Mouse (Mus musculus) MEL (cell line): ENCODE results near the gene Hdgfl2. TPM values are rescaled to one million over a fixed set of nuclear protein-coding genes. Genes with fewer than 3 reads are reported as not detected.
A peak's percentile ranks its signal among the peaks of the same experiment; 100 is the strongest.

Experiments used
- DNase-seq: peaks from one replicate; pipeline ENCODE4 v3.0.0; 2011; ENCODE audit warnings: low read depth, low spot score
- H3K27ac ChIP-seq: 2 replicates; pipeline ENCODE4 v1.5.1; 2012; ENCODE audit warnings: low read depth, mild to moderate bottlenecking, control low read depth, low read length, moderate library complexity; ENCODE audit not compliant: control insufficient read depth
- H3K27me3 ChIP-seq, 2 experiments: fragments of 150-350 bp in 1 of 2; sonication (generic) in 1 of 2; 2 replicates each; pipeline ENCODE4 v1.6.1; 2012; ENCODE audit warnings: low read length in 2 of 2, mild to moderate bottlenecking in 2 of 2, improper control_type of control experiment in 1 of 2, moderate library complexity in 1 of 2; ENCODE audit not compliant: insufficient read depth in 2 of 2, control insufficient read depth in 1 of 2
- H3K36me3 ChIP-seq, 2 experiments: 2 replicates each; pipeline ENCODE4 v1.6.1; 2012 to 2014; ENCODE audit warnings: low read length in 2 of 2, improper control_type of control experiment in 1 of 2, inconsistent platforms in 1 of 2, mild to moderate bottlenecking in 1 of 2; ENCODE audit not compliant: insufficient read depth in 2 of 2, control insufficient read depth in 1 of 2
- H3K4me1 ChIP-seq, 2 experiments: fragments of 150-350 bp in 1 of 2; sonication (generic) in 1 of 2; 2 replicates each; pipeline ENCODE4 v1.6.1; 2012; ENCODE audit warnings: low read length in 2 of 2, improper control_type of control experiment in 1 of 2, mild to moderate bottlenecking in 1 of 2; ENCODE audit not compliant: insufficient read depth in 2 of 2, control insufficient read depth in 1 of 2
- H3K4me3 ChIP-seq, 2 experiments: fragments of 150-350 bp in 1 of 2; sonication (generic) in 1 of 2; 2 replicates each; pipeline ENCODE4 v1.5.1; 2012; ENCODE audit warnings: low read depth in 2 of 2, low read length in 2 of 2, mild to moderate bottlenecking in 2 of 2, moderate library complexity in 2 of 2, control low read depth in 1 of 2, improper control_type of control experiment in 1 of 2; ENCODE audit not compliant: control insufficient read depth in 1 of 2, insufficient read depth in 1 of 2
- H3K79me2 ChIP-seq: 2 replicates; pipeline ENCODE4 v1.6.1; 2012; ENCODE audit warnings: mild to moderate bottlenecking, low read length, moderate library complexity; ENCODE audit not compliant: control insufficient read depth, poor library complexity, insufficient read depth
- H3K9ac ChIP-seq: 2 replicates; pipeline ENCODE4 v1.6.1; 2012; ENCODE audit warnings: low read depth, mild to moderate bottlenecking, control low read depth, low read length, moderate library complexity; ENCODE audit not compliant: control insufficient read depth, poor library complexity, severe bottlenecking
- H3K9me3 ChIP-seq: fragments of 150-350 bp; sonication (generic); replicated peaks from 2 replicates; pipeline ENCODE4 v1.6.1; 2012; ENCODE audit warnings: mild to moderate bottlenecking, low read length, improper control_type of control experiment, moderate library complexity; ENCODE audit not compliant: insufficient read depth
- CHD2 ChIP-seq: IDR thresholded peaks from 2 replicates; pipeline ENCODE4 v1.6.1; 2011; ENCODE audit warnings: low read length, improper control_type of control experiment
- CTCF ChIP-seq, 3 experiments: IDR thresholded peaks in 2 of 3; conservative IDR thresholded peaks in 1 of 3; 2 replicates each; pipeline ENCODE4 v1.5.1; 2011 to 2012; ENCODE audit warnings: low read length in 3 of 3, low read depth in 2 of 3, mild to moderate bottlenecking in 2 of 3, improper control_type of control experiment in 1 of 3, inconsistent platforms in 1 of 3, mixed read lengths in 1 of 3, moderate library complexity in 1 of 3; ENCODE audit not compliant: control insufficient read depth in 1 of 3, insufficient read depth in 1 of 3, poor library complexity in 1 of 3, severe bottlenecking in 1 of 3
- EP300 ChIP-seq, 2 experiments: IDR thresholded peaks; 2 replicates each; pipeline ENCODE4 v1.6.1; 2011; ENCODE audit warnings: improper control_type of control experiment in 2 of 2, low read length in 2 of 2, low read depth in 1 of 2, mild to moderate bottlenecking in 1 of 2
- ETS1 ChIP-seq: IDR thresholded peaks from 2 replicates; pipeline ENCODE4 v1.6.1; 2012; ENCODE audit warnings: low read depth, mild to moderate bottlenecking, inconsistent platforms, low read length, improper control_type of control experiment, moderate library complexity
- GABPA ChIP-seq: IDR thresholded peaks from 2 replicates; pipeline ENCODE4 v1.6.1; 2012; ENCODE audit warnings: low read depth, mild to moderate bottlenecking, inconsistent platforms, low read length, improper control_type of control experiment, moderate library complexity
- MAFK ChIP-seq: IDR thresholded peaks from 2 replicates; pipeline ENCODE4 v1.6.1; 2011; ENCODE audit warnings: low read depth, mild to moderate bottlenecking, low read length, improper control_type of control experiment, borderline replicate concordance
- MEF2A ChIP-seq: IDR thresholded peaks from 2 replicates; pipeline ENCODE4 v1.6.1; 2014; ENCODE audit warnings: low read depth, mild to moderate bottlenecking, inconsistent platforms, low read length, improper control_type of control experiment; ENCODE audit not compliant: poor library complexity, insufficient replicate concordance, severe bottlenecking; ENCODE audit errors: extremely low read depth
- MYB ChIP-seq: IDR thresholded peaks from 2 replicates; pipeline ENCODE4 v1.6.1; 2011; ENCODE audit warnings: mild to moderate bottlenecking, low read depth, low read length, improper control_type of control experiment
- MYC ChIP-seq: IDR thresholded peaks from 2 replicates; pipeline ENCODE4 v1.6.1; 2011; ENCODE audit warnings: low read depth, mild to moderate bottlenecking, low read length, improper control_type of control experiment, moderate library complexity
- NELFE ChIP-seq: IDR thresholded peaks from 2 replicates; pipeline ENCODE4 v1.6.1; 2011; ENCODE audit warnings: low read depth, low read length, improper control_type of control experiment
- NRF1 ChIP-seq: IDR thresholded peaks from 2 replicates; pipeline ENCODE4 v1.6.1; 2014; ENCODE audit warnings: low read depth, mild to moderate bottlenecking, inconsistent platforms, low read length, improper control_type of control experiment, moderate library complexity; ENCODE audit not compliant: poor library complexity, insufficient read depth, severe bottlenecking
- POLR2AphosphoS2 ChIP-seq: IDR thresholded peaks from 2 replicates; pipeline ENCODE4 v1.6.1; 2011; ENCODE audit warnings: low read length, improper control_type of control experiment
- POLR2AphosphoS5 ChIP-seq: IDR thresholded peaks from 2 replicates; pipeline ENCODE4 v1.6.1; 2012; ENCODE audit warnings: low read depth, borderline replicate concordance, mild to moderate bottlenecking, inconsistent platforms, low read length, moderate library complexity, mixed read lengths
- RAD21 ChIP-seq: IDR thresholded peaks from 2 replicates; pipeline ENCODE4 v1.6.1; 2011; ENCODE audit warnings: mild to moderate bottlenecking, low read depth, low read length, improper control_type of control experiment
- SIN3A ChIP-seq: IDR thresholded peaks from 2 replicates; pipeline ENCODE4 v1.6.1; 2012; ENCODE audit warnings: low read length, improper control_type of control experiment, inconsistent platforms
- SMC3 ChIP-seq: IDR thresholded peaks from 2 replicates; pipeline ENCODE4 v1.6.1; 2011; ENCODE audit warnings: low read depth, low read length, improper control_type of control experiment
- UBTF ChIP-seq: IDR thresholded peaks from 2 replicates; pipeline ENCODE4 v1.6.1; 2012; ENCODE audit warnings: low read depth, mild to moderate bottlenecking, inconsistent platforms, low read length, improper control_type of control experiment, moderate library complexity, borderline replicate concordance; ENCODE audit not compliant: insufficient read depth
- USF1 ChIP-seq: IDR thresholded peaks from 2 replicates; pipeline ENCODE4 v1.6.1; 2014; ENCODE audit warnings: low read depth, mild to moderate bottlenecking, inconsistent platforms, low read length, improper control_type of control experiment, moderate library complexity
- USF2 ChIP-seq, 2 experiments: IDR thresholded peaks; 2 replicates each; pipeline ENCODE4 v1.6.1; 2011 to 2012; ENCODE audit warnings: improper control_type of control experiment in 2 of 2, low read length in 2 of 2, borderline replicate concordance in 1 of 2, inconsistent platforms in 1 of 2, low read depth in 1 of 2, mild to moderate bottlenecking in 1 of 2; ENCODE audit not compliant: insufficient read depth in 1 of 2
- ZC3H11A ChIP-seq: IDR thresholded peaks from 2 replicates; pipeline ENCODE4 v1.6.1; 2012; ENCODE audit warnings: low read depth, mild to moderate bottlenecking, inconsistent platforms, low read length, improper control_type of control experiment
- ZMIZ1 ChIP-seq: IDR thresholded peaks from 2 replicates; pipeline ENCODE4 v1.6.1; 2012; ENCODE audit warnings: low read depth, mild to moderate bottlenecking, inconsistent platforms, low read length, improper control_type of control experiment, moderate library complexity
- ZNF384 ChIP-seq: IDR thresholded peaks from 2 replicates; pipeline ENCODE4 v1.6.1; 2012; ENCODE audit warnings: low read depth, mild to moderate bottlenecking, inconsistent platforms, low read length, improper control_type of control experiment
- polyA plus RNA-seq, 2 experiments: library from polyadenylated mRNA; stranded (reverse) in 1 of 2; unstranded in 1 of 2; fragments of >175 nt in 1 of 2; fragments of >200 nt in 1 of 2; gene quantifications; 2 replicates each; pipeline versions ENCODE4 v1.2.1 to v1.2.4; 2012; ENCODE audit warnings: low replicate concordance in 2 of 2, low read depth in 1 of 2; ENCODE audit not compliant: insufficient read length in 2 of 2, insufficient read depth in 1 of 2, missing spikeins in 1 of 2
- total RNA-seq: library from RNA; depleted of rRNA; stranded (reverse); fragments of 300-350 nt; gene quantifications from 2 replicates; pipeline ENCODE4 v1.2.3, GENCODE M21; 2012

The Hdgfl2 gene
- total and polyA plus RNA-seq, 3 experiments, result 71.9 to 132 TPM; not detected in 1

DNA sequence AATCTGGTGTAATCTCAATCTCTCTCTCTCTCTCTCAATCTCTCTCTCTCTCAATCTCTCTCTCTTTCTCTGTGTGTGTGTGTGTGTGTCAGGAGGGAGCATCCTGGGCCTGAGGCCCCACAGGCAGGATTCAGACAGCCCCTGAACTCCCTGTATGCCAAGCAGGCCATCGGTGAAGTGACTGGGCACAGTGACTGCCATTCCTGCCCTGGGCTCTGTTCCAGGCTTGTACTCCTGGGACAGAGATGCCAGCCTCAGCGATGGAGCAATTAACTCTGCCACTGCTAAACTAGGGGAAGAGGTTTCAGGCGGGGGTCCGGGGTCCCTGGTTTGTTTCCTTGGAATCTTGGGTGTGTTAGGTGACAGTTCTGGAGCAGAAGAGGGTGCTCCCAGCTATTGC is 31.1 kb downstream of the Hdgfl2 start:
- Histone ChIP-seq H3K9ac (no peak overlapping the region), H3K27me3 (no peaks in the 10 kb centered on the region), H3K36me3 (no peaks in the 10 kb centered on the region), H3K79me2 (no peaks in the 10 kb centered on the region), H3K27ac (no peak overlapping the region), H3K9me3 (no peaks in the 10 kb centered on the region), H3K4me1 (no peaks in the 10 kb centered on the region), H3K4me3 (no peak overlapping the region)
- no peak for DNase-seq
- TF ChIP-seq MAFK (no peak), ETS1 (no peak)

DNA sequence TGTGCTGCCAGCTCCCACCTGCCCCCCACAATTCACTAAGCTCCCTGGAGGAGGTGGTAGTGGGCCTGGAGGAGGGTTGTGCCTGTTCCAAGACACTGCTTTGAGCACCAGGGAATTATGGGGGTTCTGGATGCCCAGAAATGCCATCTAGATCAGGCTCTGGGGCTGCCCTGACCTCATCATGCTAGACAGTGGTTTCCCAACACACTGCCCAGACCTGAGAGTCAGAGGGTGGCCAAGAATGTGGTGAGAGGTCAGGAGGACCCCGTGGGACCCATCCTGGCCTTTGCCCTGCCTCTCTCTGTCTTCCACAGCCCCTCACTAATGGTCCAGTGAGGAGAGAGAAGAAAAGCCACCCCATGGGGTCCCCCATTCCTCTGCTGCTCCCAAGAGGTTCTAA is 31.6 kb downstream of the Hdgfl2 start:
- H3K9me3 ChIP-seq, result no peaks in the 10 kb centered on the region
- H3K4me3 ChIP-seq, result no peak overlapping the region
- H3K9ac ChIP-seq, result no peak overlapping the region
- TF ChIP-seq GABPA, result no peak
- TF ChIP-seq USF1, result no peak
- no peak for TF ChIP-seq CTCF (IDR thresholded peaks at IDR 0.05 in 2 of 3, conservative IDR thresholded peaks at IDR 0.05 in 1 of 3; ENCODE audit: control insufficient read depth in 1 of 3, insufficient read depth in 1 of 3, low read depth in 2 of 3, low read length in 3 of 3, poor library complexity in 1 of 3, severe bottlenecking in 1 of 3)
- no peak for TF ChIP-seq POLR2AphosphoS5
- TF ChIP-seq UBTF, result no peak
- TF ChIP-seq ZMIZ1, result no peak
- TF ChIP-seq SMC3, result no peak
- no peak for TF ChIP-seq NELFE
- no peak for DNase-seq
- H3K36me3 ChIP-seq, result no peaks in the 10 kb centered on the region
- H3K27ac ChIP-seq, result no peak overlapping the region
- H3K79me2 ChIP-seq, result no peaks in the 10 kb centered on the region
- H3K4me1 ChIP-seq, result no peaks in the 10 kb centered on the region
- no peaks in the 10 kb centered on the region for H3K27me3 ChIP-seq

- H3K27me3 ChIP-seq, result no peaks in the 10 kb centered on the region
- no peaks in the 10 kb centered on the region for H3K79me2 ChIP-seq
- TF ChIP-seq ZNF384, result no peak
- peak; percentile 72 for TF ChIP-seq RAD21
- TF ChIP-seq EP300 (IDR thresholded peaks at IDR 0.05; ENCODE audit: low read depth in 1 of 2, low read length in 2 of 2), result no peak
- TF ChIP-seq ZC3H11A, result peak; percentile 60
- TF ChIP-seq MAFK, result no peak
- TF ChIP-seq SIN3A, result no peak
- no peak for TF ChIP-seq MYC
- no peak for TF ChIP-seq USF2 (IDR thresholded peaks at IDR 0.05; ENCODE audit: borderline replicate concordance in 1 of 2, insufficient read depth in 1 of 2, low read depth in 1 of 2, low read length in 2 of 2)
- no peak for TF ChIP-seq CHD2
- no peak for TF ChIP-seq NRF1
- TF ChIP-seq POLR2AphosphoS2, result no peak
- no peak for TF ChIP-seq MYB
- TF ChIP-seq SMC3, result peak; percentile 83
- TF ChIP-seq UBTF, result no peak
- no peak for TF ChIP-seq MEF2A
- TF ChIP-seq ETS1, result no peak
- peak; percentile 85 to 95 (median 94) for TF ChIP-seq CTCF (IDR thresholded peaks at IDR 0.05 in 2 of 3, conservative IDR thresholded peaks at IDR 0.05 in 1 of 3; ENCODE audit: control insufficient read depth in 1 of 3, insufficient read depth in 1 of 3, low read depth in 2 of 3, low read length in 3 of 3, poor library complexity in 1 of 3, severe bottlenecking in 1 of 3)
- TF ChIP-seq USF1, result peak; percentile 70
- H3K4me1 ChIP-seq, result no peaks in the 10 kb centered on the region
- H3K36me3 ChIP-seq, result no peaks in the 10 kb centered on the region
- no peak overlapping the region for H3K4me3 ChIP-seq
- peak; percentile 84 for DNase-seq
- no peaks in the 10 kb centered on the region for H3K9me3 ChIP-seq
- no peak overlapping the region for H3K9ac ChIP-seq
- H3K27ac ChIP-seq, result no peak overlapping the region
These were observed 32.4 kb downstream of the Hdgfl2 start for GRCm38 (mm10) chr17:56111864-56112263.
